Mouse (Mus musculus) hindbrain, embryonic 13.5 days (tissue): ENCODE measurements around the gene Pard3. TPM values are rescaled to one million over a fixed set of nuclear protein-coding genes. Genes with fewer than 3 reads are reported as not detected.

Experiments
- ATAC-seq: fragments of 200-750 bp; cut with Nextera tagmentation; 2 replicates; pipeline ENCODE4 v1.8.0; 2017; ENCODE audit warnings: moderate TSS enrichment; ENCODE audit not compliant: low FRiP score
- H3K27ac ChIP-seq: fragments of 300-500 bp; sonication (generic); 2 replicates; pipeline ENCODE4 v1.5.1; 2015; ENCODE audit warnings: inconsistent platforms, mild to moderate bottlenecking, moderate library complexity
- H3K27me3 ChIP-seq: fragments of 300-500 bp; sonication (generic); 2 replicates; pipeline ENCODE4 v1.6.1; 2015; ENCODE audit warnings: mild to moderate bottlenecking, inconsistent platforms
- H3K36me3 ChIP-seq: fragments of 300-500 bp; sonication (generic); 2 replicates; pipeline ENCODE4 v1.6.1; 2015; ENCODE audit warnings: mild to moderate bottlenecking, inconsistent platforms
- H3K4me1 ChIP-seq: fragments of 300-500 bp; sonication (generic); replicated peaks from 2 replicates; pipeline ENCODE4 v1.6.1; 2015; ENCODE audit warnings: inconsistent platforms
- H3K4me2 ChIP-seq: fragments of 300-500 bp; sonication (generic); 2 replicates; pipeline ENCODE4 v1.6.1; 2015; ENCODE audit warnings: inconsistent platforms, mild to moderate bottlenecking, moderate library complexity
- H3K4me3 ChIP-seq: fragments of 300-500 bp; sonication (generic); 2 replicates; pipeline ENCODE4 v1.5.1; 2015; ENCODE audit warnings: mild to moderate bottlenecking, inconsistent platforms
- H3K9ac ChIP-seq: fragments of 300-500 bp; sonication (generic); 2 replicates; pipeline ENCODE4 v1.6.1; 2015; ENCODE audit warnings: mild to moderate bottlenecking, inconsistent platforms
- H3K9me3 ChIP-seq: fragments of 300-500 bp; sonication (generic); 2 replicates; pipeline ENCODE4 v1.6.1; 2016; ENCODE audit warnings: inconsistent platforms
- WGBS: fragments of 180-500 bp; shearing (Covaris S2); methylation state at CpG from one replicate; pipeline ENCODE4 v1.1.7; 2015; 5-methylcytosine and 5-hydroxymethylcytosine counted together
- polyA plus RNA-seq: library from polyadenylated mRNA; unstranded; fragments of >200 nt; fragmentation: Nextera tagmentation; extraction: Ambion mirVana; gene quantifications from 2 replicates; pipeline ENCODE4 v1.2.1, GENCODE M21; 2015

The Pard3 gene
- polyA plus RNA-seq, 1 experiment from 2014 or later = 22.5 TPM

- H3K4me1 ChIP-seq = peaks cover 11% of the 10 kb centered on the region
- H3K27ac ChIP-seq = peak overlapping the region; percentile 76
- no peak overlapping the region for H3K4me3 ChIP-seq
- H3K36me3 ChIP-seq = peaks cover 15% of the 10 kb centered on the region
- WGBS = 37% methylated on average over 7 of the region's 7 CpGs
- no peak for ATAC-seq
- no peak overlapping the region for H3K9ac ChIP-seq
- peak overlapping the region; percentile 15; the same call in 1 of the 2 replicates for H3K4me2 ChIP-seq
- no peaks in the 10 kb centered on the region for H3K9me3 ChIP-seq
- H3K27me3 ChIP-seq = no peaks in the 10 kb centered on the region
Observed at GRCm38 (mm10) chr8:127423021-127423420, 359.3 kb downstream of the Pard3 start.

- peaks cover 12% of the 10 kb centered on the region; the same call in 1 of the 2 replicates for H3K36me3 ChIP-seq
- H3K4me1 ChIP-seq = peaks cover 11% of the 10 kb centered on the region
- H3K4me2 ChIP-seq = no peak overlapping the region
- no peak for ATAC-seq
- no peaks in the 10 kb centered on the region for H3K9me3 ChIP-seq
- no peaks in the 10 kb centered on the region for H3K27me3 ChIP-seq
- WGBS = 78% methylated on average over 13 of the region's 13 CpGs
- no peak overlapping the region for H3K9ac ChIP-seq
- H3K27ac ChIP-seq = 0 out of 2 replicates have a peak overlapping the region, but pooled peaks have one; percentile 5
- no peak overlapping the region for H3K4me3 ChIP-seq
Observed at GRCm38 (mm10) chr8:127424211-127424916, 360.7 kb downstream of the Pard3 start.

- H3K9ac ChIP-seq = no peak overlapping the region
- no peak overlapping the region for H3K4me2 ChIP-seq
- H3K4me1 ChIP-seq = peaks cover 14% of the 10 kb centered on the region
- no peak for ATAC-seq
- WGBS = 67% methylated on average over 5 of the region's 5 CpGs
- no peaks in the 10 kb centered on the region for H3K9me3 ChIP-seq
- no peaks in the 10 kb centered on the region for H3K27me3 ChIP-seq
- H3K36me3 ChIP-seq = peaks cover 6% of the 10 kb centered on the region; the same call in 1 of the 2 replicates
- H3K27ac ChIP-seq = peak overlapping the region; percentile 18; the same call in 1 of the 2 replicates
- H3K4me3 ChIP-seq = no peak overlapping the region
Observed at GRCm38 (mm10) chr8:127426857-127427256, 363.2 kb downstream of the Pard3 start.

GRCm38 (mm10) chr8:127428004-127428403 is 364.3 kb downstream of the Pard3 start:
- Histone ChIP-seq H3K27me3 (no peaks in the 10 kb centered on the region), H3K4me2 (no peak overlapping the region), H3K4me3 (no peak overlapping the region), H3K9me3 (no peaks in the 10 kb centered on the region), H3K9ac (no peak overlapping the region), H3K36me3 (peaks cover 10% of the 10 kb centered on the region; the same call in 1 of the 2 replicates), H3K4me1 (peaks cover 8% of the 10 kb centered on the region), H3K27ac (no peak overlapping the region)
- ATAC-seq = no peak
- WGBS = 72% methylated on average over 7 of the region's 7 CpGs

- ATAC-seq = no peak
- 83% methylated on average over 2 of the region's 2 CpGs for WGBS
Observed at GRCm38 (mm10) chr8:127431236-127431635, 367.5 kb downstream of the Pard3 start.

GRCm38 (mm10) chr8:127435975-127436374 is 372.3 kb downstream of the Pard3 start:
- 93% methylated on average over 6 of the region's 6 CpGs for WGBS
- ATAC-seq = no peak
- H3K27ac ChIP-seq = no peak overlapping the region

More at GRCm38 (mm10) chr8:127431236-127431635, 367.5 kb downstream of the Pard3 start:
- Histone ChIP-seq H3K27ac (no peak overlapping the region), H3K27me3 (no peaks in the 10 kb centered on the region), H3K4me1 (0 out of 2 replicates have a peak, but pooled peaks cover 3% of the 10 kb centered on the region), H3K36me3 (peaks cover 15% of the 10 kb centered on the region; the same call in 1 of the 2 replicates), H3K4me3 (no peak overlapping the region), H3K9me3 (no peaks in the 10 kb centered on the region), H3K9ac (no peak overlapping the region), H3K4me2 (no peak overlapping the region)

GRCm38 (mm10) chr8:127437613-127438235 is 374.0 kb downstream of the Pard3 start:
- no peaks in the 10 kb centered on the region for H3K27me3 ChIP-seq
- H3K4me1 ChIP-seq = peaks cover 26% of the 10 kb centered on the region
- H3K9me3 ChIP-seq = no peaks in the 10 kb centered on the region
- no peak overlapping the region for H3K4me3 ChIP-seq
- ATAC-seq = no peak
- peaks cover 7% of the 10 kb centered on the region; the same call in 1 of the 2 replicates for H3K36me3 ChIP-seq
- H3K9ac ChIP-seq = no peak overlapping the region
- no peak overlapping the region for H3K4me2 ChIP-seq
- 94% methylated on average over 5 of the region's 5 CpGs for WGBS
- no peak overlapping the region for H3K27ac ChIP-seq

More at GRCm38 (mm10) chr8:127435975-127436374, 372.3 kb downstream of the Pard3 start:
- H3K27me3 ChIP-seq = no peaks in the 10 kb centered on the region
- H3K9ac ChIP-seq = no peak overlapping the region
- no peak overlapping the region for H3K4me2 ChIP-seq
- peaks cover 22% of the 10 kb centered on the region for H3K4me1 ChIP-seq
- H3K4me3 ChIP-seq = no peak overlapping the region
- H3K9me3 ChIP-seq = no peaks in the 10 kb centered on the region
- peaks cover 9% of the 10 kb centered on the region; the same call in 1 of the 2 replicates for H3K36me3 ChIP-seq

- no peak overlapping the region for H3K4me3 ChIP-seq
- no peaks in the 10 kb centered on the region for H3K9me3 ChIP-seq
- H3K4me2 ChIP-seq = no peak overlapping the region
- no peaks in the 10 kb centered on the region for H3K27me3 ChIP-seq
- peak; percentile 46; the same call in 1 of the 2 replicates for ATAC-seq
- H3K27ac ChIP-seq = no peak overlapping the region
- H3K4me1 ChIP-seq = peaks cover 26% of the 10 kb centered on the region
- H3K9ac ChIP-seq = no peak overlapping the region
- 71% methylated on average over 8 of the region's 8 CpGs for WGBS
- H3K36me3 ChIP-seq = peaks cover under 1% of the 10 kb centered on the region; the same call in 1 of the 2 replicates
Observed at GRCm38 (mm10) chr8:127438625-127439391, 375.1 kb downstream of the Pard3 start.

- Histone ChIP-seq H3K9me3 (no peaks in the 10 kb centered on the region), H3K4me1 (peaks cover 26% of the 10 kb centered on the region), H3K9ac (no peak overlapping the region), H3K36me3 (no peaks in the 10 kb centered on the region), H3K27ac (peak overlapping the region; percentile 60), H3K4me2 (no peak overlapping the region), H3K27me3 (no peaks in the 10 kb centered on the region), H3K4me3 (no peak overlapping the region)
- ATAC-seq = no peak
- 35% methylated on average over 10 of the region's 10 CpGs for WGBS
Observed at GRCm38 (mm10) chr8:127439392-127440160, 375.9 kb downstream of the Pard3 start.

- peaks cover 26% of the 10 kb centered on the region for H3K4me1 ChIP-seq
- no peaks in the 10 kb centered on the region for H3K27me3 ChIP-seq
- H3K9ac ChIP-seq = no peak overlapping the region
- no peaks in the 10 kb centered on the region for H3K9me3 ChIP-seq
- no peak overlapping the region for H3K4me2 ChIP-seq
- peak overlapping the region; percentile 60; the same call in 1 of the 2 replicates for H3K27ac ChIP-seq
- ATAC-seq = no peak
- WGBS = 74% methylated on average over 9 of the region's 9 CpGs
- no peak overlapping the region for H3K4me3 ChIP-seq
- no peaks in the 10 kb centered on the region for H3K36me3 ChIP-seq
Observed at GRCm38 (mm10) chr8:127440161-127440833, 376.6 kb downstream of the Pard3 start.
